ENCODE assay signal across 24 mouse cellular contexts in genomic region chr5:38585450-38585849, GRCm38 (mm10). TPM values are rescaled to one million over a fixed set of nuclear protein-coding genes. Genes with fewer than 3 reads are reported as not detected.
DNase-seq lines count a peak whose midpoint lies in the region; ATAC-seq and TF ChIP-seq lines count a peak whose summit lies in the region.
"Had no signal": no experiment of that assay in that cellular context is flagged by ENCODE, and none has a peak within 500 bp of the region (broad histone marks: within the 10 kb centered on the region; RNA-seq: fewer than 3 reads in every experiment).

No protein-coding gene starts in this region.

- TF ChIP-seq CTCF in heart, adult 2 months (IDR thresholded peaks at IDR 0.05), result peak; percentile 64
- peak; percentile 21; the same call in 1 of the 2 replicates for TF ChIP-seq CTCF in lung, postnatal 0 days (IDR thresholded peaks at IDR 0.05)

- TF ChIP-seq EP300 in heart, adult 2 months (IDR thresholded peaks at IDR 0.05; ENCODE audit: insufficient read depth, low read depth, low read length), result no peak
- TF ChIP-seq EP300 in lung, postnatal 0 days (IDR thresholded peaks at IDR 0.05), result no peak

- no peak for ATAC-seq in heart, embryonic 12.5 days (ENCODE audit: insufficient number of reproducible peaks, low FRiP score)
- ATAC-seq in lung, postnatal 0 days, result no peak
- ATAC-seq in heart, embryonic 11.5 days (replicated peaks; ENCODE audit: insufficient number of reproducible peaks, low FRiP score, low TSS enrichment), result no peak
- ATAC-seq: activated CD4-positive, CD25-positive, alpha-beta regulatory T cell, adult 4 months; forebrain, embryonic 15.5 days; hindbrain, postnatal 0 days; liver, embryonic 12.5 days; midbrain, embryonic 13.5 days had no signal

- no peaks in the 10 kb centered on the region for H3K36me3 ChIP-seq in heart, adult 2 months (ENCODE audit: control insufficient read depth, insufficient read depth, low read length)
- no peaks in the 10 kb centered on the region for H3K36me3 ChIP-seq in heart, embryonic 12.5 days
- H3K36me3 ChIP-seq in lung, postnatal 0 days (ENCODE audit: insufficient read depth, low read length), result no peaks in the 10 kb centered on the region
- H3K36me3 ChIP-seq in heart, embryonic 11.5 days (ENCODE audit: control insufficient read depth, insufficient read depth, low read length), result no peaks in the 10 kb centered on the region
- H3K36me3 ChIP-seq: embryonic facial prominence, embryonic 15.5 days; forebrain, embryonic 15.5 days; G1E; hindbrain, embryonic 10.5 days; limb, embryonic 13.5 days; liver, embryonic 12.5 days; midbrain, embryonic 13.5 days had no signal

- H3K9me3 ChIP-seq in heart, embryonic 12.5 days (replicated peaks), result no peaks in the 10 kb centered on the region
- H3K9me3 ChIP-seq in lung, postnatal 0 days (ENCODE audit: low read length), result no peaks in the 10 kb centered on the region
- H3K9me3 ChIP-seq in heart, embryonic 11.5 days (replicated peaks; ENCODE audit: control insufficient read depth, low read length), result no peaks in the 10 kb centered on the region
- H3K9me3 ChIP-seq: embryonic facial prominence, embryonic 15.5 days; forebrain, embryonic 15.5 days; G1E; hindbrain, embryonic 10.5 days; limb, embryonic 13.5 days; liver, embryonic 12.5 days; midbrain, embryonic 13.5 days had no signal

- H3K27me3 ChIP-seq in heart, adult 2 months (ENCODE audit: control insufficient read depth, insufficient read depth, low read length), result no peaks in the 10 kb centered on the region
- H3K27me3 ChIP-seq in heart, embryonic 12.5 days (replicated peaks), result no peaks in the 10 kb centered on the region
- no peaks in the 10 kb centered on the region for H3K27me3 ChIP-seq in lung, postnatal 0 days (replicated peaks; ENCODE audit: insufficient read depth, low read length)
- no peaks in the 10 kb centered on the region for H3K27me3 ChIP-seq in heart, embryonic 11.5 days (ENCODE audit: control insufficient read depth, insufficient read depth, low read length)
- H3K27me3 ChIP-seq: embryonic facial prominence, embryonic 15.5 days; forebrain, embryonic 15.5 days; limb, embryonic 13.5 days; liver, embryonic 12.5 days; midbrain, embryonic 13.5 days had no signal

- H3K4me1 ChIP-seq in heart, adult 2 months (ENCODE audit: control insufficient read depth, insufficient read depth, low read length), result no peaks in the 10 kb centered on the region
- H3K4me1 ChIP-seq in heart, embryonic 12.5 days (replicated peaks), result no peaks in the 10 kb centered on the region
- H3K4me1 ChIP-seq in lung, postnatal 0 days (ENCODE audit: insufficient read depth, low read depth, low read length), result no peaks in the 10 kb centered on the region
- no peaks in the 10 kb centered on the region for H3K4me1 ChIP-seq in heart, embryonic 11.5 days (ENCODE audit: control insufficient read depth, insufficient read depth, low read length)
- H3K4me1 ChIP-seq: embryonic facial prominence, embryonic 15.5 days; forebrain, embryonic 15.5 days; hindbrain, embryonic 10.5 days; limb, embryonic 13.5 days; midbrain, embryonic 13.5 days had no signal

- intact Hi-C loops in heart, adult 2 months (cut with DNase I), result no loop called here

- no peaks in the 10 kb centered on the region for H3K79me2 ChIP-seq in heart, adult 2 months (replicated peaks; ENCODE audit: control insufficient read depth, insufficient read depth, low read length)

- WGBS in heart, adult 2 months, result 65% methylated on average over 2 of the region's 2 CpGs
- WGBS in heart, embryonic 12.5 days, result 80% methylated on average over 2 of the region's 2 CpGs
- WGBS in lung, postnatal 0 days, result 87% methylated on average over 2 of the region's 2 CpGs
- WGBS in heart, embryonic 11.5 days (ENCODE audit: insufficient replicate concordance), result 78% methylated on average over 2 of the region's 2 CpGs

- H3K4me3 ChIP-seq in heart, adult 2 months, result no peak overlapping the region
- H3K4me3 ChIP-seq in heart, embryonic 12.5 days, result no peak overlapping the region
- H3K4me3 ChIP-seq in lung, postnatal 0 days (ENCODE audit: low read depth, low read length), result no peak overlapping the region
- H3K4me3 ChIP-seq in heart, embryonic 11.5 days (ENCODE audit: low read depth, low read length), result no peak overlapping the region
- H3K4me3 ChIP-seq: embryonic facial prominence, embryonic 15.5 days; forebrain, embryonic 15.5 days; hindbrain, embryonic 10.5 days; limb, embryonic 13.5 days; liver, embryonic 12.5 days; megakaryocyte, embryonic 14.5 days; midbrain, embryonic 13.5 days had no signal

- no peak overlapping the region for H3K4me2 ChIP-seq in heart, embryonic 12.5 days
- no peak overlapping the region for H3K4me2 ChIP-seq in lung, postnatal 0 days (replicated peaks; ENCODE audit: low read depth, low read length)
- no peak overlapping the region for H3K4me2 ChIP-seq in heart, embryonic 11.5 days
- H3K4me2 ChIP-seq: embryonic facial prominence, embryonic 15.5 days; forebrain, embryonic 15.5 days; limb, embryonic 13.5 days; liver, embryonic 12.5 days; midbrain, embryonic 13.5 days had no signal

- DNase-seq in heart, adult 2 months, result no peak
- no peak for DNase-seq in lung, postnatal 0 days (ENCODE audit: low spot score)
- no peak for DNase-seq in lung, postnatal 10 days
- DNase-seq in brain, adult 2 months (ENCODE audit: low read depth, low spot score), result peak; percentile 20
- DNase-seq in embryo, embryonic 10.5 days (ENCODE audit: low spot score), result no peak
- DNase-seq: adrenal gland, postnatal 10 days; cerebellum, adult 9-10 months; gastrocnemius, postnatal 25 days; kidney, adult 11 months; kidney, postnatal 14 days; layer of hippocampus, postnatal 36 days; lung, adult 18-20 months had no signal

- no peak overlapping the region for H3K9ac ChIP-seq in heart, adult 2 months (ENCODE audit: low read depth, low read length)
- H3K9ac ChIP-seq in heart, embryonic 12.5 days, result no peak overlapping the region
- no peak overlapping the region for H3K9ac ChIP-seq in lung, postnatal 0 days (replicated peaks; ENCODE audit: low read depth)
- H3K9ac ChIP-seq in heart, embryonic 11.5 days (ENCODE audit: low read depth, low read length), result no peak overlapping the region
- H3K9ac ChIP-seq: embryonic facial prominence, embryonic 15.5 days; forebrain, embryonic 15.5 days; limb, embryonic 13.5 days; liver, embryonic 12.5 days; midbrain, embryonic 13.5 days had no signal

- no peak for TF ChIP-seq POLR2A in heart, adult 2 months (IDR thresholded peaks at IDR 0.05; ENCODE audit: insufficient read depth, low read depth, low read length)

- no peak overlapping the region for H3K27ac ChIP-seq in heart, adult 2 months
- no peak overlapping the region for H3K27ac ChIP-seq in heart, embryonic 12.5 days (ENCODE audit: poor library complexity, severe bottlenecking)
- H3K27ac ChIP-seq in lung, postnatal 0 days (ENCODE audit: low read length), result no peak overlapping the region
- no peak overlapping the region for H3K27ac ChIP-seq in heart, embryonic 11.5 days (ENCODE audit: low read depth, low read length)
- H3K27ac ChIP-seq: embryonic facial prominence, embryonic 15.5 days; forebrain, embryonic 15.5 days; hindbrain, embryonic 10.5 days; hindbrain, postnatal 0 days; limb, embryonic 13.5 days; liver, embryonic 12.5 days; midbrain, embryonic 13.5 days had no signal

RNA-seq across cellular contexts. Expression of gene Wdr1, which starts 22.4 kb away (rescaled TPM):
- 100 to 1,000 TPM; 107 to 119 TPM for total RNA-seq in heart, adult 2 months (2021)
- 105 and 144 TPM in 2 replicates for polyA plus RNA-seq in heart, adult 2 months (2012; rRNA removed)
- polyA plus RNA-seq in heart, embryonic 12.5 days (2016; fragmentation: Nextera tagmentation; extraction: Ambion mirVana), result 253 and 257 TPM in 2 replicates
- 158 and 175 TPM in 2 replicates for polyA plus RNA-seq in lung, postnatal 0 days (2015; fragmentation: Nextera tagmentation; extraction: Ambion mirVana)
- 244 and 288 TPM in 2 replicates for polyA plus RNA-seq in heart, embryonic 11.5 days (2014; fragmentation: Nextera tagmentation; extraction: Ambion mirVana)
